Mouse (Mus musculus): ENCODE results near the gene Nicn1. TPM values are rescaled to one million over a fixed set of nuclear protein-coding genes. Genes with fewer than 3 reads are reported as not detected.

The Nicn1 gene
- polyA plus RNA-seq, 1 experiment from 2014 or later: 30.9 TPM

GRCm38 (mm10) chr9:108341801-108342200 lies 51.6 kb downstream of the Nicn1 start:
- ChIA-PET POLR2A (interaction anchor here (0.6 to 2.8 kb wide), 2 partner anchors 32 to 75 kb away, joined by 5 to 9 read pairs; no protein-coding TSS in a partner anchor), CTCF (interaction anchor here (1.3 to 1.4 kb wide), 2 partner anchors 33 to 246 kb away, joined by 4 read pairs; no protein-coding TSS in a partner anchor)
- ATAC-seq (no peak), DNase-seq (ENCODE audit: low read depth, low spot score) (no peak)
- H3K27me3 ChIP-seq: no peaks in the 10 kb centered on the region
- in situ Hi-C loops (cut with MboI; ENCODE audit: low pct_unique_long_range_greater_than_20kb): no loop called here
- no peak for TF ChIP-seq CTCF (IDR thresholded peaks at IDR 0.05)

- no peak for TF ChIP-seq CTCF (IDR thresholded peaks at IDR 0.05)
- in situ Hi-C loops (cut with MboI; ENCODE audit: low pct_unique_long_range_greater_than_20kb): no loop called here
- no peak for ATAC-seq
- no peak for DNase-seq (ENCODE audit: low read depth, low spot score)
- CTCF ChIA-PET: interaction anchor here (1.3 to 1.4 kb wide), 3 partner anchors 33 to 247 kb away, joined by 3 to 4 read pairs (median 4); no protein-coding TSS in a partner anchor
- no peaks in the 10 kb centered on the region for H3K27me3 ChIP-seq
- POLR2A ChIA-PET: interaction anchor here (0.6 to 2.8 kb wide), 4 partner anchors 9 to 75 kb away, joined by 3 to 9 read pairs (median 6); partner anchors contain the start of genes Rhoa and Tcta
Measured at GRCm38 (mm10) chr9:108342301-108342831, 52.1 kb downstream of the Nicn1 start.

- TF ChIP-seq CTCF (IDR thresholded peaks at IDR 0.05): no peak
- POLR2A ChIA-PET: interaction anchor here (1.0 kb wide), 1 partner anchor 38 kb away, joined by 3 read pairs; the partner anchor contains the start of genes Rhoa and Tcta
- CTCF ChIA-PET: interaction anchor here (0.6 to 1.4 kb wide), 2 partner anchors 105 to 366 kb away, joined by 3 read pairs; no protein-coding TSS in a partner anchor
- in situ Hi-C loops (cut with MboI; ENCODE audit: low pct_unique_long_range_greater_than_20kb): no loop called here
- H3K27me3 ChIP-seq: no peaks in the 10 kb centered on the region
- DNase-seq (ENCODE audit: low read depth, low spot score): no peak
- ATAC-seq: no peak
Measured at GRCm38 (mm10) chr9:108343331-108343730, 53.1 kb downstream of the Nicn1 start.

GRCm38 (mm10) chr9:108343835-108344234 lies 53.6 kb downstream of the Nicn1 start:
- no peak for DNase-seq (ENCODE audit: low read depth, low spot score)
- TF ChIP-seq CTCF (IDR thresholded peaks at IDR 0.05): no peak
- ChIA-PET POLR2A (no interaction called here), CTCF (interaction anchor here (1.4 kb wide), 1 partner anchor 106 kb away, joined by 3 read pairs; no protein-coding TSS in a partner anchor)
- no peaks in the 10 kb centered on the region for H3K27me3 ChIP-seq
- no peak for ATAC-seq
- in situ Hi-C loops (cut with MboI; ENCODE audit: low pct_unique_long_range_greater_than_20kb): no loop called here

- POLR2A ChIA-PET: no interaction called here
- ATAC-seq (no peak), DNase-seq (ENCODE audit: low read depth, low spot score) (no peak)
- CTCF ChIA-PET: interaction anchor here (0.7 kb wide), 1 partner anchor 222 kb away, joined by 3 read pairs; no protein-coding TSS in a partner anchor
- TF ChIP-seq CTCF (IDR thresholded peaks at IDR 0.05): no peak
- no peaks in the 10 kb centered on the region for H3K27me3 ChIP-seq
- in situ Hi-C loops (cut with MboI; ENCODE audit: low pct_unique_long_range_greater_than_20kb): no loop called here
Measured at GRCm38 (mm10) chr9:108344471-108344870, 54.2 kb downstream of the Nicn1 start.

Other genes with a start within 250 kb of the Nicn1 start
- 19.3 TPM for gene Gmppb, start 241.2 kb upstream of the Nicn1 start, polyA plus RNA-seq (2021)
- gene Amigo3, start 237.3 kb upstream of the Nicn1 start, polyA plus RNA-seq (2021): 2.9 TPM
- 0.14 TPM for gene Mst1, start 210.0 kb upstream of the Nicn1 start, polyA plus RNA-seq (2021)
- gene Rnf123, start 207.1 kb upstream of the Nicn1 start, polyA plus RNA-seq (2021): 52.2 TPM
- gene Apeh, start 195.8 kb upstream of the Nicn1 start, polyA plus RNA-seq (2021): 93.3 TPM
- 0.08 TPM for gene Bsn, start 100.0 kb upstream of the Nicn1 start, polyA plus RNA-seq (2021)
- 336 TPM for gene Dag1, start 26.5 kb upstream of the Nicn1 start, polyA plus RNA-seq (2021)
- gene Amt, start 6.4 kb downstream of the Nicn1 start, polyA plus RNA-seq (2021): 6.0 TPM
- 353 TPM for gene Rhoa, start 15.7 kb downstream of the Nicn1 start, polyA plus RNA-seq (2021)
- 30.2 TPM for gene Tcta, start 15.7 kb downstream of the Nicn1 start, polyA plus RNA-seq (2021)
- gene Gpx1, start 48.5 kb downstream of the Nicn1 start, polyA plus RNA-seq (2021): 372 TPM
- gene Usp4, start 57.4 kb downstream of the Nicn1 start, polyA plus RNA-seq (2021): 82.1 TPM
- 0.82 TPM for gene 1700102P08Rik, start 102.4 kb downstream of the Nicn1 start, polyA plus RNA-seq (2021)
- not detected for gene Ccdc36, start 138.1 kb downstream of the Nicn1 start, polyA plus RNA-seq (2021)
- not detected for gene BC048562, start 146.1 kb downstream of the Nicn1 start, polyA plus RNA-seq (2021)
- 33.0 TPM for gene Ccdc71, start 170.1 kb downstream of the Nicn1 start, polyA plus RNA-seq (2021)
- gene Klhdc8b, start 171.2 kb downstream of the Nicn1 start, polyA plus RNA-seq (2021): 20.8 TPM
- 131 TPM for gene Lamb2, start 189.3 kb downstream of the Nicn1 start, polyA plus RNA-seq (2021)
- gene Usp19, start 200.2 kb downstream of the Nicn1 start, polyA plus RNA-seq (2021): 142 TPM
- gene Qars, start 217.3 kb downstream of the Nicn1 start, polyA plus RNA-seq (2021): 156 TPM
- gene Qrich1, start 226.4 kb downstream of the Nicn1 start, polyA plus RNA-seq (2021): 93.1 TPM